In genomic region chr4:129296066-129296465, GRCm38 (mm10) we compare ENCODE assay signal across 12 mouse cellular contexts. TPM values are rescaled to one million over a fixed set of nuclear protein-coding genes. Genes with fewer than 3 reads are reported as not detected.
"Had no signal": no experiment of that assay in that cellular context is flagged by ENCODE, and none has a peak within 500 bp of the region (broad histone marks: within the 10 kb centered on the region; RNA-seq: fewer than 3 reads in every experiment).

No protein-coding gene starts in this region.

- H3K27ac ChIP-seq: limb, embryonic 13.5 days; liver, embryonic 14.5 days; midbrain, embryonic 12.5 days; stomach, postnatal 0 days had no signal

- H3K4me3 ChIP-seq: limb, embryonic 13.5 days; midbrain, embryonic 12.5 days had no signal

- H3K9me3 ChIP-seq: midbrain, embryonic 12.5 days had no signal

- H3K4me2 ChIP-seq: limb, embryonic 13.5 days; midbrain, embryonic 12.5 days had no signal

- H3K9ac ChIP-seq: limb, embryonic 13.5 days; liver, embryonic 14.5 days; midbrain, embryonic 12.5 days had no signal

- H3K27me3 ChIP-seq: limb, embryonic 13.5 days had no signal

- H3K36me3 ChIP-seq: limb, embryonic 13.5 days; midbrain, embryonic 12.5 days had no signal

- DNase-seq: kidney, postnatal 10 days; left cerebral cortex, postnatal 4 days; lung, adult 18-20 months; right cerebral cortex, postnatal 14 days; thymus, postnatal 4 days had no signal

- ATAC-seq: midbrain, embryonic 16.5 days had no signal

RNA-seq across cellular contexts. Expression of gene Sync, which starts 8.6 kb away (rescaled TPM):
- total RNA-seq: liver, adult 2 months; megakaryocyte-erythroid progenitor cell, adult 5-6 weeks had no signal
